Mouse (Mus musculus): ENCODE measurements around the gene Myo1h.

DNA sequence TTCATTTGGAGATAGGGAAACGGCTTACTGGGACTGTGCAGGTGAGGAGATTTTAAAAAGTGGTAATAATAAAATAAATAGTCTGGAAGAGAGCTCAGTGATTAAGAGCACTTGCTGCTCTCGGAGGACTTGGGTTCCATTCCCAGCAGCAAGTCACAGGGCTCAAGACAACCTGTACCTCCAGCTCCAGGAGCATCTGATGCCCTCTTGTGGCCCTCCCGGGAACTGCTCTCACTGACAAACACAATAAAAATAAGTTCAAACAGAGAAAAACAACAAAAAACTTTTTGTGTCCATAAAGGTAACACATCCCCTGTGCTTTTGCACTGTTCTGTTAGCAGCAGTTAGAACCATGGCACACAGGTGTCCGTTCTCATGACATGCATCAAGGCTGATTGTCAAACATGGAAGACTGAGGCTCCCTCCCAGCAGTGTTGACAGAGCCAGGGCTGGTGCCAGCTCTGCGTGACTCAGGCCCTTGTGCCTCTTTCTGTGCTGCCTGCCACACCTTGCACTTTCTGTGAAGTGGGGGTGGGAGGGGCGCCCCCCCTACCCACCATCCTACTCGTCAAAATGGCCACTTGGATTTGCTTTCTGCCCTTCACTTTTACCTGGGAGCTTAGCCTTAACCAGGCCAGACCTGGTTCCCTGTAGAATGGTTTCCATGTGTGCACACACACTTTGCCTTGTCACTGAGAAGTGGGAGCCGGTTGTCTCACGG lies 94.4 kb downstream of the Myo1h start:
- TF ChIP-seq CTCF (IDR thresholded peaks at IDR 0.05; ENCODE audit: extremely low read depth, insufficient read length, insufficient replicate concordance, low read depth, low read length) (peak; percentile 87; the same call in 1 of the 2 replicates), POLR2A (IDR thresholded peaks at IDR 0.05; ENCODE audit: low read depth, low read length) (no peak)
